Mouse (Mus musculus) heart, adult 2 months (tissue): ENCODE results near the gene Cd164l2. TPM values are rescaled to one million over a fixed set of nuclear protein-coding genes. Genes with fewer than 3 reads are reported as not detected.

ENCODE experiments used
- DNase-seq, 2 experiments: peaks; one replicate each; pipeline ENCODE4 v3.0.0; 2021
- H3K27ac ChIP-seq: fragments of 200-600 bp; 2 replicates; pipeline ENCODE4 v1.8.1; 2022
- H3K27me3 ChIP-seq: fragments of 200-500 bp; 2 replicates; pipeline ENCODE4 v1.6.1; 2012; ENCODE audit warnings: mild to moderate bottlenecking, low read length, inconsistent platforms, mixed read lengths; ENCODE audit not compliant: control insufficient read depth, insufficient read depth
- H3K36me3 ChIP-seq: fragments of 200-500 bp; 2 replicates; pipeline ENCODE4 v1.6.1; 2012; ENCODE audit warnings: low read length, inconsistent platforms; ENCODE audit not compliant: control insufficient read depth, insufficient read depth
- H3K4me1 ChIP-seq: fragments of 200-500 bp; 2 replicates; pipeline ENCODE4 v1.6.1; 2011; ENCODE audit warnings: low read length; ENCODE audit not compliant: control insufficient read depth, insufficient read depth
- H3K4me3 ChIP-seq: fragments of 200-600 bp; 2 replicates; pipeline ENCODE4 v1.8.1; 2022
- H3K79me2 ChIP-seq: fragments of 200-500 bp; replicated peaks from 2 replicates; pipeline ENCODE4 v1.6.1; 2012; ENCODE audit warnings: mild to moderate bottlenecking, inconsistent platforms, low read length, moderate library complexity, mixed read lengths; ENCODE audit not compliant: control insufficient read depth, insufficient read depth
- H3K9ac ChIP-seq: fragments of 200-500 bp; 2 replicates; pipeline ENCODE4 v1.6.1; 2012; ENCODE audit warnings: low read depth, mild to moderate bottlenecking, control low read depth, inconsistent platforms, low read length, mixed read lengths
- CTCF ChIP-seq: fragments of 200-600 bp; IDR thresholded peaks from 2 replicates; pipeline ENCODE4 v1.8.1; 2022; ENCODE audit warnings: antibody characterized with exemption, mild to moderate bottlenecking, moderate library complexity
- EP300 ChIP-seq: fragments of 200-500 bp; IDR thresholded peaks from 2 replicates; pipeline ENCODE4 v1.6.1; 2011; ENCODE audit warnings: low read depth, low read length, control low read depth; ENCODE audit not compliant: insufficient read depth
- POLR2A ChIP-seq: fragments of 200-500 bp; IDR thresholded peaks from 2 replicates; pipeline ENCODE4 v1.6.1; 2011; ENCODE audit warnings: mild to moderate bottlenecking, low read depth, low read length, control low read depth; ENCODE audit not compliant: insufficient read depth
- WGBS: fragments of 180-500 bp; shearing (Covaris S2); methylation state at CpG from one replicate; pipeline ENCODE4 v1.1.7; 2018; 5-methylcytosine and 5-hydroxymethylcytosine counted together
- intact Hi-C: fragments of 180-260 bp; cut with DNase I; formaldehyde crosslinking; loops from one replicate; pipeline ENCODE4 v1.15.1; 2025
- polyA plus RNA-seq: library from polyadenylated mRNA; depleted of rRNA; stranded (reverse); fragments of >200 nt; gene quantifications from 2 replicates; pipeline ENCODE4 v1.2.3, GENCODE M21; 2012
- total RNA-seq, 2 experiments: library from RNA; stranded (reverse); gene quantifications; 2 replicates each; pipeline ENCODE4 v1.2.3; 2021

Cd164l2 gene
- total and polyA plus RNA-seq, 3 experiments, result 0.66 TPM; not detected in 2

DNA sequence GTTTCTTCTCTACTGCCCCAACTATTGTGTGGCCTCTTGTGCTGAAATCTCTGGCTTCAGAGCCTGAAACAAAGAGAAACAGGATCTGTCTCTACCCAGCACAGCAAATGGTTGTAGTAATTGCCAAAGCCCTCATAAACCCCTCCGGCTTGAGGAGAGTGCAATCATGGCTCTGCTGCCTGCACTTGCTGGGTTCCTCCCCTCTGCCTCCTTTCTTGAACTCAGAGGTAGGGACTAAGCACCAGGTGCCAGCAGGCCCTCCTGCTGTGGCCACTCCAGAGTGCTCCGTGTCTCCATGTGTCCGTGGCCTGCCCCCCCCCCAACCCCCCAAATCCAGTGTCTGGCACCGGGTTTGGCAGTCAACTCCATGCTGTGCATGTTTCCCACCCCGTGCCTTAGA is 14.6 kb upstream of the Cd164l2 start:
- Histone ChIP-seq H3K27me3 (no peaks in the 10 kb centered on the region), H3K9ac (0 out of 2 replicates have a peak overlapping the region, but pooled peaks have one; percentile 8), H3K79me2 (no peaks in the 10 kb centered on the region), H3K27ac (peak overlapping the region; percentile 26; the same call in 1 of the 2 replicates), H3K4me1 (peaks cover 8% of the 10 kb centered on the region), H3K36me3 (no peaks in the 10 kb centered on the region; the same call in 1 of the 2 replicates), H3K4me3 (no peak overlapping the region)
- 48% methylated on average over 5 of the region's 5 CpGs for WGBS
- DNase-seq, result no peak
- intact Hi-C loops, result loop anchor here (2.0 kb wide), 1 partner anchor 123 kb away; no protein-coding TSS in a partner anchor
- TF ChIP-seq EP300, result no peak
- no peak for TF ChIP-seq POLR2A
- TF ChIP-seq CTCF, result no peak

- TF ChIP-seq CTCF (no peak), POLR2A (no peak), EP300 (no peak)
- peak overlapping the region; percentile 26; the same call in 1 of the 2 replicates for H3K27ac ChIP-seq
- H3K4me1 ChIP-seq, result peaks cover 8% of the 10 kb centered on the region
- WGBS, result 52% methylated on average over 13 of the region's 13 CpGs
- no peaks in the 10 kb centered on the region for H3K79me2 ChIP-seq
- H3K36me3 ChIP-seq, result no peaks in the 10 kb centered on the region; the same call in 1 of the 2 replicates
- no peak overlapping the region for H3K4me3 ChIP-seq
- H3K9ac ChIP-seq, result 0 out of 2 replicates have a peak overlapping the region, but pooled peaks have one; percentile 8
- DNase-seq, result no peak
- intact Hi-C loops, result loop anchor here (2.0 kb wide), 1 partner anchor 123 kb away; no protein-coding TSS in a partner anchor
- H3K27me3 ChIP-seq, result no peaks in the 10 kb centered on the region
Measured at GRCm38 (mm10) chr4:133197801-133198286, 14.1 kb upstream of the Cd164l2 start.

- intact Hi-C loops, result no loop called here
- Histone ChIP-seq H3K36me3 (no peaks in the 10 kb centered on the region; the same call in 1 of the 2 replicates), H3K79me2 (no peaks in the 10 kb centered on the region), H3K27me3 (no peaks in the 10 kb centered on the region), H3K4me1 (peaks cover 8% of the 10 kb centered on the region), H3K4me3 (no peak overlapping the region), H3K9ac (no peak overlapping the region; the same call in 1 of the 2 replicates), H3K27ac (peak overlapping the region; percentile 12; the same call in 1 of the 2 replicates)
- TF ChIP-seq POLR2A (no peak), EP300 (no peak), CTCF (no peak)
- WGBS, result 59% methylated on average over 19 of the region's 19 CpGs
- no peak for DNase-seq
Measured at GRCm38 (mm10) chr4:133198337-133199180, 13.4 kb upstream of the Cd164l2 start.

- Histone ChIP-seq H3K27ac (peak overlapping the region; percentile 16; the same call in 1 of the 2 replicates), H3K79me2 (no peaks in the 10 kb centered on the region), H3K27me3 (no peaks in the 10 kb centered on the region), H3K4me1 (peaks cover 8% of the 10 kb centered on the region), H3K4me3 (no peak overlapping the region), H3K36me3 (no peaks in the 10 kb centered on the region), H3K9ac (no peak overlapping the region)
- intact Hi-C loops, result loop anchor here (5.0 kb wide), 1 partner anchor 187 kb away; the partner anchor contains the start of gene Ahdc1
- TF ChIP-seq POLR2A (no peak), EP300 (no peak), CTCF (no peak)
- DNase-seq, result no peak
- WGBS, result 76% methylated on average over 6 of the region's 6 CpGs
Measured at GRCm38 (mm10) chr4:133199743-133200142, 12.2 kb upstream of the Cd164l2 start.

DNA sequence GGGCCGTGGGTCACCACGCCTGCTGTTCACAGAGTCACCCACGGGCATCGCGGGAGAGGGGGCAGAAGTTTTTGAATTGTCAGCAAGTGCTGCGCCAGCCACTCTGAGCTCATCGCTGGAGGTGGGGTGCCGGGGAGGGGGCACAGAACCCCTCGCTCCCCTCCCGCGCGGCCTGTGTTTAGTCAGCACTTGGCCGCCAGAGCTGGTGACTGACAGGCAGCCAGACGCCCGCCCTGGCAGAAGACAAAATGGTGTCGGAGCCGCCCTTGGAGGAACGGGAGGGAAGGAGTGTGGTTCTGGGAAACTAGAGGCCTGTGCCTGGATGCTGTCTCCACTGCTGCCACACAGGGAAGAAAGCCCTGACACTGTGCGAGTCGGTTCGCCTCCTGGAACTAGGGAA is 11.6 kb upstream of the Cd164l2 start:
- intact Hi-C loops, result loop anchor here (5.0 kb wide), 1 partner anchor 188 kb away; the partner anchor contains the start of gene Ahdc1
- WGBS, result 54% methylated on average over 21 of the region's 21 CpGs
- H3K27me3 ChIP-seq, result no peaks in the 10 kb centered on the region
- no peak overlapping the region for H3K9ac ChIP-seq
- H3K4me1 ChIP-seq, result peaks cover 8% of the 10 kb centered on the region
- H3K27ac ChIP-seq, result peak overlapping the region; percentile 13; the same call in 1 of the 2 replicates
- TF ChIP-seq CTCF, result no peak
- TF ChIP-seq EP300, result no peak
- no peak for TF ChIP-seq POLR2A
- peak; percentile 63 to 64 for DNase-seq
- no peaks in the 10 kb centered on the region for H3K36me3 ChIP-seq
- no peaks in the 10 kb centered on the region for H3K79me2 ChIP-seq
- H3K4me3 ChIP-seq, result no peak overlapping the region
